Mouse (Mus musculus) cerebellum, adult 2 months (tissue): ENCODE measurements around the gene Gm1673.

ENCODE experiments used
- CTCF ChIP-seq: fragments of 200-500 bp; IDR thresholded peaks from 2 replicates; pipeline ENCODE4 v1.5.1; 2011; ENCODE audit warnings: low read depth, mild to moderate bottlenecking, control low read depth, low read length, moderate library complexity, borderline replicate concordance; ENCODE audit not compliant: insufficient read depth
- POLR2A ChIP-seq: fragments of 200-500 bp; IDR thresholded peaks from 2 replicates; pipeline ENCODE4 v1.6.1; 2011; ENCODE audit warnings: low read length, control low read depth, borderline replicate concordance; ENCODE audit not compliant: insufficient read depth

DNA sequence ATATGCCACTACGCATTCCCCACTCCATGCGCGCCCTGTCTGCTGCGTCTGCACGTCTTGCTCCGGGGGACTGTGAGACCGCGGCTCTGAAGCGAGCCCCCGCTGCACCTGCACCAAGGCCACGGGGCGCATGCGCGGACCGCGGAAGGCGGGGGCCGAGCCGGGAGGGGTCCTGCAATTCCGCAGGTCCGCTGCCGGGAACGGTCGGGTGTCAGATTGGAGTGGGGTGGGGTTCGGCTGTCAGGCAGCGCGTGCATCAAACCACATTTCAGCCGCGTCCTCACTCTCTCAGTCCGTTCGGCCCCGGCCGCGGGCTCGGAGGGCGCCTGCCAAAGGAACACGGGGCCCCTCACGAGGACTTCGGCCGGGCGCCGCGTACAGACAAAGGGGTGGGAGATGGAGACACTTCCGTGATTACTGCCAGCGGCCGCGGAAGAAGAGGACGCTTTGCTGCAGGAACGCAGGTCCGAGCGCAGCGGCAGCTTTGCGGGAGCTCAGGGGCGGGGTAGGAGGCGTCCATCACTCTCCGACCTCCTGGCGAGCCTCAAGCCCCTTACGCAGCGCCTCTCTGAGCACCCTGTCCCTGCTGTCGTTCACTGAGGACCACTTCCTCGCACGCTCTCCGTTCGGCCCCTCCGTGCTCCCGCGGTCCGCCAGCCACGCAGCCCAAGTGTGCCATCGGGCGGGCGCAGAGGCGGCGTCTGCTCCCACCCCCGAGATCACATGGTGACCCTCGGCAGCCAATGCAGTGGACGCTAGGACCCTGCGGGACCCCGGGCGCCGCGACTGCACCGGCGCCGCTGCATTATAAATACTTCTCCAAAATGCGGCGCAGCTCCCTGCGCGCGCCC is 12.8 kb downstream of the Gm1673 start, which contains the start of gene Nat8l:
- TF ChIP-seq CTCF, result no peak
- TF ChIP-seq POLR2A, result peak; percentile 94
